Mouse (Mus musculus): ENCODE data around the gene D10Wsu102e.
"Not testable (repeated sequence)": the region's sequence is repeated elsewhere in the genome, so short reads cannot be mapped to it uniquely, and the experiment has no call there.

The D10Wsu102e gene

DNA sequence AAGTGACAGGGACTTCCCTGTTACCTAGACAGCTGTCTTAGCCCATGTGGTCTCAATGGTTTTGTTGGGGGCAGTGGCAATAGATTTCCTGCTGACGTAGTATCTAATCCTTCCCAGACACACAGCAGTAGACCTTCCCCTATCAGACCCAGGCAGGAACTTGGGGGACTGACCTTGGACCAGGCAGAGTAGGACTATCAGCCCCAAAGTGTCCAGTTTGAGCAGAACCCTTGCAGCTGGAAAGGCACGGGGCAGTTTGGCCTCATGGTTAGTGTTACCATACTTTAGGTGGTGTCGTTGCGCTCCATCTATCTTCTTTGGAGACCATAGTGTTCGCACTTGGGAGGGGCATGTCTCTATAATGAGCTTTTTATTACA lies 13.7 kb upstream of the D10Wsu102e start:
- no peak for DNase-seq (ENCODE audit: low spot score in 2 of 2)

DNA sequence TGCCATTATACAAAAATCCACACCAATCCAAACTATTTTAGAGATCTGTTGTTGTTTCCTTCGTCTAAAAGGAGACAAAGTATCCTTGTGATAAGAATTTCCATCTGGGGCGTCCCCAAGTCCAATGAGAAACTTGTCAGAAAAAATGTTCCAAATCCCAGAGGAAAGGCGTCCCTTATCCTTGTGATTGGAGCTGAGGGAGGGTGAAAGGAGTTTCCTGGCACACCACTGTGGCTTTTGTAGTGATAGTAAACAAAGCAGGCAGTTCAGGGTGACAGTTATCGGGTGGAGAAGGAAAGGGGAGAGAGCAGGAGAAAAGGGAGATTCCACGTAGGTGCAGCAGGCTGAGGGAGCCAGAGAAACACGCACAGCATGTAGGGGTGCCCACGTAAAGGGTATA lies 12.5 kb upstream of the D10Wsu102e start:
- no peak for DNase-seq (ENCODE audit: low spot score in 2 of 2)

DNA sequence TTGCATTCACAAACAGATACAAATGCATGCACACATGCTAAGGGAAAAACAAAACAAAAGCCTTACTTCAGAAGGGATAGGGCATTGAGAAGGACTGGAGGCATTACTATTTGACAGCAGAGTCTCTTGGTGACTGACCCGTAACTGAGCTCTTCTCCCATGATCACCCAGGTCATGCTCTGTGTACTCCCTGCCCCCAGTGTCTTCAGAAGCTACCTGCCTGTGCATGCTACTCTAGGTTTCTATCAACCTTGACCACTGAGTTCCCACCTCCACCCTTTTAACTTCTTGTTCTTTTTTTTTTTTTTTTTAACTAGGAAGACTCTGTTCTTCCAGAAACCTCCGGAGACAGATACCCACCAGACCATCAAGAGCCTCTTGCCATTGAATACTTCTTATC lies 9.3 kb upstream of the D10Wsu102e start:
- DNase-seq (ENCODE audit: low spot score in 2 of 2) = no peak

DNA sequence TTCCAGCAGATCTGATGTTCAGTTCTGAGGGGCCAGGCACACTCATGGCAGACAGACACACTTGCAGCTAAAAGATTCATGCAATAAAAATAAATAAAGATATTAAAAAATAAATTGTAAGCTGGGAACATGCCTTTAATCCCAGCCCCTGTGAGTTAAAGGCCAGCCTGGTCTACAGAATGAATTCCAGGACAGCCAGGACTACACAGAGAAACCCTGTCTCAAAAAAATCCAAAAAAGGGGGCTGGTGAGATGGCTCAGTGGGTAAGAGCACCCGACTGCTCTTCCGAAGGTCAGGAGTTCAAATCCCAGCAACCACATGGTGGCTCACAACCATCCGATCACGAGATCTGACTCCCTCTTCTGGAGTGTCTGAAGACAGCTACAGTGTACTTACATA lies 8.2 kb upstream of the D10Wsu102e start:
- not testable (repeated sequence) for DNase-seq (ENCODE audit: low spot score in 2 of 2)

DNA sequence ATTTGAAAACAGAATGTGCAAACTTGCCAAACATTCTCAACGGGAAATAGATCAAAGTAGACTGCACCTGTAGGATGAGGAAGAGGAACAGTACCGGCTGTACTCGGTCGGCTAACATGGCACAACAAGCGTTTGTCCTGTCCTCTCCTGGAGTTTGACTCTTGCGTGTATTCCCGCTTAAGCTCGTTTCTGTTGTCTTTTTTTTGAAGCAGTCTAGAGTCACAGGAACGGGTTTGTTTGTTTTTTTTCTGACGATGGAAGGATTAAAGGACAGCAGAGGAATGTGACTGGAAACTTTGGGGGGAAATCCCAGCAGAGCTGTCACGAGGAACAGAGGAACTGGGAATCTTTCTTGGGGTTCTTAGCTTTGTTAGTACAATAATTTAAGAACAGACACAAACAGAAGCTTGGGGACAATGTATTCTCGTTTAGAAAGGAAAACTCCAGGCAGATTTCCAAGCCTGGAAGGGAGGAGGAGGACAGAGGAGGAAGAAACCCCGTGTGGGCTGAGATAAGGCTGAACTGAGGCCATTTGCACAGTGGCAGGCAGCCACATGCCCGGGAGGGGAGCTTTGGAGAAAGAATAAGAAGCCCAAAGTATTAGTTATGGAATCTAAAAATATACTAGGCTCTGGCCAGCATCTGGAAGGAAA lies 6.2 kb upstream of the D10Wsu102e start:
- no peak for DNase-seq (ENCODE audit: low spot score in 2 of 2)

GRCm38 (mm10) chr10:83354333-83354719 lies 5.7 kb upstream of the D10Wsu102e start:
- DNase-seq (ENCODE audit: low spot score in 2 of 2) = no peak

DNA sequence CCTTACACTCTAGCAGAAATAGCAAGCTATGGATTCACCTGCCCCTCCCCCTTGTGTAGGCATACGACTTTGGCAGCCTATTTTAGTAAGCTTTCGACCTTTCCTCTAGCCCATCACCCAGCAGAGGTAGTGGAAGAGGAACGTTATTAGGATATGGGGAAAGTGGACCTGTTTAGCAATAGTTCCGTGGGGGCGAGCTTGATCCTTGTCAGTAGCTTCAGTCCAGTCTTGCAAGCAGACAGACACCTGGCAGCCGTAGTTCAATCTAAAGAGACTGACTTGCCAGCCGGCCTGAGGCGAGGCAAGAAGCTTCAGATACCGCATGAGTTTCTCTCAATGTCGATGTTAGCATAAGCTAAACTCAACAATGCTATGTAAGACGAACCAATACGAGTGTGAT lies 3.6 kb upstream of the D10Wsu102e start:
- no peak for DNase-seq (ENCODE audit: low spot score in 2 of 2)

- DNase-seq (ENCODE audit: low spot score in 2 of 2) = no peak
Observed at GRCm38 (mm10) chr10:83359451-83359850, 570 bp upstream of the D10Wsu102e start.

DNA sequence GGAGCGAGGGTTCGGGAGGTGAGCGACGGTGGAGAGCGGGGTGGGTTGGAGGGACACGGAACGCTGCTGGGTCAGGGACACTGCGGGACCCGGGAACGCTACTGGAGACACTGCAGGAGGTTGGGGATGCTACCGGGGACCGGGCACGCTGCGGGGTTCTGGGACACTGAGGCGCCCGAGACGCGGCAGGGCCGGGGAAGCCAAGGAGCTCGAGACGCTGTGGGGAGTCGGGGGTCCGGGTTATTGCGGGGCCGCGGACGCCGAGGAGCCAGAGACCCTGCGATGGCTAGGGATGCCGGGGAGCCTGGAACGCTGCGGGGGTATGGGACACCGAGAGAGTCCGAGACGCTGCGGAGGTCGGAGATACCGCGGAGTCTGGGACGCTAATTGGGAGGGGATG lies 335 bp downstream of the D10Wsu102e start:
- DNase-seq (ENCODE audit: low spot score in 2 of 2) = no peak

GRCm38 (mm10) chr10:83361643-83362382 lies 1.8 kb downstream of the D10Wsu102e start:
- DNase-seq (ENCODE audit: low spot score in 2 of 2) = no peak

DNA sequence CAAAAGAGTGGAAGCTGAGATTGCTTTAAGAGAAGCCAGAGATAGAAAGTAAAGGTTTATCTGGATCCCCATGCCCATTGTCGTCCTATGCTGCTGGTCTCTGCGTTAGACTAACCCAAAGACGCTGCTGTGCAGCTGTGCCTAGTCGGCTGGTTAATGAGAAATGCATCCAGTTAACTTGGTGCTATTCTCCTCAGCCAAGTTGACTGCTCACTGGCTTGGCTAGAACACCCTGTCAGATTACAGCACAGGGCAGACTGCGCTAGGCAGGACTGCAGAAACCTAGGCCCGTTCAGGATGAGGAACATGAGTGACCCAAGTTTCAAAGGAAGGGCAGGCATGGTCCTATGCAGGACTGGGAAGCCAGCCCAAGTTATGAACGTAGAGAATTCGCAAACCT lies 3.4 kb downstream of the D10Wsu102e start:
- no peak for DNase-seq (ENCODE audit: low spot score in 2 of 2)

- DNase-seq (ENCODE audit: low spot score in 2 of 2) = no peak
Observed at GRCm38 (mm10) chr10:83368918-83369317, 8.9 kb downstream of the D10Wsu102e start.

- no peak for DNase-seq (ENCODE audit: low spot score in 2 of 2)
Observed at GRCm38 (mm10) chr10:83374045-83374656, 14.1 kb downstream of the D10Wsu102e start.

GRCm38 (mm10) chr10:83375458-83375857 lies 15.4 kb downstream of the D10Wsu102e start:
- DNase-seq (ENCODE audit: low spot score in 2 of 2) = not testable (repeated sequence)

DNA sequence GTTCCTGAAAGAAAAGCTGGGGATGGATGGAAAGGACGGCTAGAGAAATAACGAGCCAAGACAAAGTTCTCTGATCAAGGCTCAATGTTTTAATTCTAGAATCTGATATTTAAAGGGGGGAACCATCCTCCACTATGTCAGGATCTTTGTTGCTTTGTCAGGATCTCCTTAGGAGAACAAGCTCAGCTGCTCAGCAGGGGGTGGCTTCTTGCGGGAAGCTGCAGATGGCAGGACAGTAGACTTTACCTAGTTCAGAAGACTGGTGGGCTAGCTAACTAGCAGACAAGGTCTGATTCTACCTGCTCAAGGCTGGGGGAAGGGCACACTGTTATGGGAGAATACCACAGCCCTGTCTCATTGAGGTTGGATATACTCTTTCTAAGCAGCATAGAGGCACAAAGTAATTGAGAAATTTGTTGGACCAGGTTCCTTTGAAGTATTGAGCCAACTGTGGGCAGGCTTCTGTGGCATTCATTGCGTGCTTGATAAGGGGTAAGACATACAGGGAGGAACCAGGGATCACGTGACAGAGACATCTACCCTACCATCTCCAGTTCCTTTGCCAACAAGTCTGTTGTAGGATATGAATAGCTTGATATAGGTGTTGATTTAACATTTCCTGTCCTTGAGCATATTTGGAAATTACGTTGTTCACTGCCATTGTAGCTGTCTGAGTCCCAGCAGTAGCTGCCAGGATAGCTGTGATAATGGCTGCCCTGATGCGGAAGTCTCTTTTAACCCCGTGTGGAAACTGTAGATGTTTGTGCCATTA lies 17.1 kb downstream of the D10Wsu102e start:
- no peak for DNase-seq (ENCODE audit: low spot score in 2 of 2)

GRCm38 (mm10) chr10:83378083-83378833 lies 18.2 kb downstream of the D10Wsu102e start:
- DNase-seq (ENCODE audit: low spot score in 2 of 2) = no peak

DNA sequence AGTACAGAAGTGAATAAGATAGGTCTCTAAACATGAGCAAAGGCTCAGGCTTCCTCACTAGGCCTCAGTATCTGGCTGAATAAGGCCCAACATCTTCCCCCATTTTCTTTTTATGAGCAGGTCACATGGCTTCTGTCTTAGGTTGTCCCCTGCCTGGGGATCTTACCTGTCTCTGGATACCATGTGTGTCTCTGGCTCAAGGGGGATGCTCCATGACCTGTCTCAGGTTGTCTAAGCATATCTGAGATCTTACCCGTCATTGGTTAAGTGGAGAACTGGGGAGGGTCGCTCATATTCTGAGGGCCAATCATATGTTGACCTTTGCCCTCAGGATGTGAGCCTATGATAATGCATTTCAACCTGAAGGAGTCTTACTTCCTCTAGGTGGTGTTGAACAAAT lies 20.5 kb downstream of the D10Wsu102e start:
- no peak for DNase-seq (ENCODE audit: low spot score in 2 of 2)

DNA sequence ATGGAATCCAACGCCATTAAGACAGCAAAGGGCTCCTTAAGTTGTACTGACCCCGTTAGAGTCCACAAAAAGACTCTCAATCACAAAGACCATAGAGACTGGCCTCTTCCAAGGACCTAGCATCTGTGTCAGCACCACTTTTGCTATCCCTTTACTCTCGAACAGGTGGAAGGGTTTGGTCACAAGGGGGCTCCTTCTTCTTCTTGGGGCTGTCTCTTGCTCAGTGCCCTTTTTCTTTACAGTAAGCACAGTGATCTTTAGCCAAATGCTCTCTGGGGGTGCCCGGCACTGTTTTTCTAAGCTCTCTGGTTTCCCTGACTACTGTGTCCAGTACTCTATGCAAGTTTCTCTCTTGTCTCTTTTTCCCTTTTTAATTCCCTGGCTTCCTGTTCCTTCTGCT lies 22.5 kb downstream of the D10Wsu102e start:
- no peak for DNase-seq (ENCODE audit: low spot score in 2 of 2)

DNA sequence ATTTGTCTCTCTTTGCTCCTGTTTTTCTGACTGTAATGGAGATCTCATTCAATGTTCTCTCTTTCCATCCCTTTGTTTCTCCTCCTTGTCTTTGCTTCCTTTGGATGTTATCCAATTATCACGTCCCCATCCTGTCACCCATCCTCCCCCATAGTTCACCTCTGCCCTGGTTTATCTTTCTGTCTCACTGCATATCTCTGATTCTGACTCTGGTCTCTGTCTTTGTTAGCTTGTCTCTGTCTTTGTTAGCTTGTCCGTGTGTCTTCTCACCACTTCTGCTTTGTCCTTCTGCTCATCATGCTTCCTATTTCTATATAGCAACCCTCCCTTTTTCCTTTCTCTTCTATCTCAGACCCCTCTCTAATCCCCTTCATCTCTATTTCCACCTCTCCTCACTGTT lies 23.0 kb downstream of the D10Wsu102e start:
- DNase-seq (ENCODE audit: low spot score in 2 of 2) = no peak

GRCm38 (mm10) chr10:83383863-83384262 lies 23.8 kb downstream of the D10Wsu102e start:
- DNase-seq (ENCODE audit: low spot score in 2 of 2) = no peak

DNA sequence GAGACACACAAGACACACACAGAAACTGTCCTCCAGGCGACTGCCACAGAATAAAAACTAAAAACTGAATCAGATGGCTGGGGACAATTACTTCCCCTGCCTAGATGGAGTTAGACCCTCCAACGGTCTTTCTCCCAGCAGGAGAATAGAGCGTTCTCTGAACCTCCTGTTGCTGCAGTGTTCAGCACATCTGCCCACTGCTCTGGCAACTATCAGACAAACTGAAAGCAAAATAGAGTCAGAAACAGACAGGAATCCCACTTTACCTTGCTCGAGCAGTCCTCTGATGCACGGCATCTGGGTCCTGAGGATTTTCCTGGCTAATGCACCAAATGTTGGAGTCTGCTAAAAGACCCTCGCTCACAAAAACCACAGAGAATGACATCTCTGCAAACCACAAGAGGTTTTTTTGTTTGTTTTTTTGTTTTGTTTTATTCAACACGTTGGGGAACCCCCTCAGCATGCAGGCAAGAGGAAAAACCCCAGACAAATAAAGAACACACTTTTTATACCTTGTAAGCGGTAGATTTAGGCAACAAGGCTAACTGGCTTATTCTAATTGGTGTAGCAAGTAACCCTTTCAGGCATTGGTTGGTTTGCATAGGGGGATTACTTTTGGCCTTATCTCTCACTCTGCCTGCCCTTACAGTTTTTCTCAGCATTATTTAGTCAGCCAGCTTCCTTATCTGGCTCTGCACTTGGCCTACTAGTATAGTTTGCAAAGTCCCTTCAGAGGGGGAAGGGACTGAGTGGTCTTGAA lies 24.6 kb downstream of the D10Wsu102e start:
- DNase-seq (ENCODE audit: low spot score in 2 of 2) = no peak

Measured in frontal cortex, postnatal 14 days (tissue).